25 mouse cellular contexts compared by ENCODE assay signal in genomic region chr5:133922181-133922580, GRCm38 (mm10).
"Had no signal": no experiment of that assay in that cellular context is flagged by ENCODE, and none has a peak within 500 bp of the region (broad histone marks: within the 10 kb centered on the region; RNA-seq: fewer than 3 reads in every experiment).

No protein-coding gene starts in this region.

- H3K4me1 ChIP-seq: heart, embryonic 10.5 days; heart, embryonic 12.5 days; hindbrain, embryonic 12.5 days; intestine, embryonic 15.5 days; limb, embryonic 10.5 days; limb, embryonic 12.5 days had no signal

- H3K27me3 ChIP-seq: heart, embryonic 12.5 days; hindbrain, embryonic 12.5 days; intestine, embryonic 15.5 days; limb, embryonic 12.5 days had no signal

- H3K9me3 ChIP-seq: heart, embryonic 10.5 days; hindbrain, embryonic 10.5 days; hindbrain, embryonic 12.5 days; intestine, embryonic 15.5 days; limb, embryonic 10.5 days; limb, embryonic 12.5 days had no signal

- ATAC-seq: hindbrain, embryonic 16.5 days; inflammation-experienced regulatory T-cells, adult 6 months; intestine, embryonic 15.5 days; intestine, postnatal 0 days had no signal

- H3K27ac ChIP-seq: gastrocnemius, adult 2 months; heart, embryonic 10.5 days; hindbrain, embryonic 10.5 days; hindbrain, embryonic 12.5 days; hindbrain, embryonic 14.5 days; intestine, embryonic 15.5 days; layer of hippocampus, adult 2 months; left cerebral cortex, adult 2 months; limb, embryonic 10.5 days; limb, embryonic 12.5 days had no signal

- H3K9ac ChIP-seq: heart, embryonic 12.5 days; hindbrain, embryonic 12.5 days; hindbrain, embryonic 14.5 days; intestine, embryonic 15.5 days; limb, embryonic 12.5 days had no signal

- H3K4me3 ChIP-seq: gastrocnemius, adult 2 months; heart, embryonic 10.5 days; heart, embryonic 12.5 days; hindbrain, embryonic 10.5 days; hindbrain, embryonic 12.5 days; intestine, embryonic 15.5 days; layer of hippocampus, adult 2 months; left cerebral cortex, adult 2 months; limb, embryonic 10.5 days; limb, embryonic 12.5 days had no signal

- H3K36me3 ChIP-seq: heart, embryonic 10.5 days; heart, embryonic 12.5 days; hindbrain, embryonic 10.5 days; hindbrain, embryonic 12.5 days; intestine, embryonic 15.5 days; limb, embryonic 10.5 days; limb, embryonic 12.5 days had no signal

- H3K4me2 ChIP-seq: heart, embryonic 12.5 days; hindbrain, embryonic 12.5 days; hindbrain, embryonic 14.5 days; intestine, embryonic 15.5 days; limb, embryonic 12.5 days had no signal

- DNase-seq: gastrocnemius, adult 2 months; gastrocnemius, postnatal 10 days; gastrocnemius, postnatal 25 days; heart, adult 18-20 months; heart, postnatal 10 days; heart, postnatal 4 days; kidney, adult 18-20 months; kidney, adult 8-10 months; kidney, postnatal 10 days; kidney, postnatal 25 days; kidney, postnatal 4 days; liver had no signal
